Mouse (Mus musculus) CD8-positive naive resting alpha-beta T cell, adult 2 months (primary cell): ENCODE data around the gene Ercc4.

Experiments used
- DNase-seq, 2 experiments: peaks; one replicate each; pipeline ENCODE4 v3.0.0; 2022; ENCODE audit warnings: low read depth in 2 of 2, low spot score in 2 of 2

The Ercc4 gene

DNA sequence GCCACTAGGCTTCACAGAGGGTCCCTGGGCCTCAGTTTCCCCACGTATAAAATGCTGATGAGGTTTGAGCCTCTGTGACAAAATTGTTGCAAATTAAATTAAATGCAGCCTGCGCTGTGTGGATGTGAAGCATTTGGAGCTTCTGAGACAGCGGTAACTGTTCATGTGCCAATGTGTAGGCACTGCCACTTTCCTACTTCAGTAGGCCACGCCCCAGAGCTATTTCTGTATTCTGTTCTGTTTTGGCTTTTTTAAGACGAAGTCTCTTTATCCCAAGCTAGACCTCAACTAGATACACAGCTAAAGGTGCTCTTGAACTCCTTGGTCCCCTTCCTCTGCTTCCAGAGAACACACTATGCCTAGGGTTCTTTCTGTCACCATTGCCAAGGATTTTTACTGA is 85.4 kb downstream of the Ercc4 start:
- no peak for DNase-seq

DNA sequence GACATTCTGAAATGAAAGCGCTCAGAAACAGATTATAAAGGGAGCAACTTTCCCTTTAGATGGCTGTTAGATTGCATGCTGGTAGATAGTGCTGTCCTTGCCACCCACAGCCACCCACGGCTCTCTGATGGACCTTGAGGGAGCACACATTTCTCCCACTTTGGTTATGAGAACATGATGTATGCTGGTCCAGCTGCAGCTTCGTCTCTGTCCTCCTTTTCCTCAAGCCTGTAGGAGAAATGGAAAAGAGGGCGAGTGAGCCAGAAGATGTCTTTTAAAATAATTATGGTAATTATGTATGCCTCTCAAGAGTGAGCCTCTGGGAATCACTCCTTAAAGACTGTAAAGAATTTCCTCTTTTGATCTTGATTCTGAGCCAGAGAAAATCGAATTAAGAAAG is 87.1 kb downstream of the Ercc4 start:
- no peak for DNase-seq

DNA sequence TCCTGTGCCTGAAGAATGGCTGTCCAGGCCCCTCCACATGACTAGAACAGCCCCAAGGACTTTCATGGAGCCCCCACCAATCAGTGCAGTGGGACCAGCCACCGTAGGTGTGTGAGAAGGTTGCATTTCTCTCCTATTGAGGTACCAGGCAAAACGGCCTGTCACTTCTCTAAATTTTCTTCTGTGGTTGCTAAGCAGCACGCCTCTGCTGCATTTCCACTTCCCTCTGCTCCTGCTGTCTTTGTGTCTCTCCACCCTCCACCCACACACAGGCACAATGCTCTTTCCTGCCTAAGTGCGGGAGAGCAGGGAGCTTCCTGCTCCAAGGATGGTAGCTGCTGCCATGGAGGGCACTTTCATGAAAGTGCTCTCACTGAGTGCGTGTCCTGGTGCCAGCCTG is 87.8 kb downstream of the Ercc4 start:
- no peak for DNase-seq

DNA sequence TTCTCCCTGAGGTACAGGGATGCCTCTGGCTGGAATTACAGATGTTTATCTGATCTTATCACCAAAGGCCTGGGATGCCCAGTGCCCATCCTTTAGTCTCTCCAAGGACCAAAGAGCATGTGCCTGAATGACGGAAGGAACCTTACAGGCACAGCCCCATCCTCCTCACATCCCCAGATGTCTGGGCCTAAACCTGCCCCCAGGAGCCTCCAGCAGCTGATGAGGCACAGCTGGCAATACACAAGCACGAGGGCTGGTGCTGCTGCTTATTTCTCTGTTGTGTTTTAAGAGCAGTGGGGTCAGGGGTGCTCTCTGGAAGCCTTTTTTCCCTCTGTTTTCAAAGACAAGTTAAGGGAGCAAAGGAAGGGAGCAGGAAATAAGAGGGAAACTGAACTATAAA is 89.7 kb downstream of the Ercc4 start:
- DNase-seq = no peak
